Mouse (Mus musculus): ENCODE results near the gene Thbd.

DNA sequence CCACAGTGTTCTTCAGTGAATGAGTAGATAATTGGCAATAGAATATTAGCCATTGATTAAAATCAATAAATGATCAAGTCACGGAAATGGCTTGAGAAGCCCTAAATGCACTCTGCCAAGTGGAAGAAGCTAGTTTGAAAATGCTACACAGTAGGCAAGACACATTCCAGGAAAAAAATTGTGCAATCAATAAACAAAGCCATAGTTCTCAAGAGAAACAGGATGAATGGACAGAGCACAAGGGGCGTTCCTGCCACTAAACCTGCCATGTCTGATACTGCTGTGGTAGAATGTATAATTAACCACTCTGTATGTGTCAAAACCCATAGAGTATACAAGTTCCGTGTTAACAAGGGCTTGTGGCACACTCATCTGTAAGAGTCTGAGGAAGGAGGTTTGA, 19.6 kb upstream of the Thbd start:
- TF ChIP-seq CTCF (IDR thresholded peaks at IDR 0.05; ENCODE audit: low read depth) = no peak
- no peak for TF ChIP-seq EP300 (optimal IDR thresholded peaks at IDR 0.05)
